ENCODE assay signal across 8 mouse cellular contexts in genomic region chr9:78191736-78192135, GRCm38 (mm10). TPM values are rescaled to one million over a fixed set of nuclear protein-coding genes. Genes with fewer than 3 reads are reported as not detected.
DNase-seq lines count a peak whose midpoint lies in the region; ATAC-seq and TF ChIP-seq lines count a peak whose summit lies in the region.

No protein-coding gene starts in this region.

- peak; percentile 99 for DNase-seq in R1 (ENCODE audit: low read depth, low spot score)
- DNase-seq in kidney, postnatal 10 days, result peak; percentile 84
- DNase-seq in lung, postnatal 4 days, result peak; percentile 67 to 75
- DNase-seq in right cerebral cortex, postnatal 10 days (ENCODE audit: low spot score in 2 of 2), result peak; percentile 47 to 48
- DNase-seq in yolk sac, embryonic 10.5 days (ENCODE audit: low spot score), result peak; percentile 85

- peak overlapping the region; percentile 62 for H3K4me2 ChIP-seq in embryonic facial prominence, embryonic 12.5 days (replicated peaks)
- H3K4me2 ChIP-seq in heart, embryonic 14.5 days (ENCODE audit: low read length), result peak overlapping the region; percentile 82

- under 1% methylated on average over 18 of the region's 18 CpGs for WGBS in embryonic facial prominence, embryonic 12.5 days
- WGBS in heart, embryonic 14.5 days, result under 1% methylated on average over 18 of the region's 18 CpGs

- H3K79me3 ChIP-seq in C2C12 (ENCODE audit: low read depth), result peaks cover 4% of the 10 kb centered on the region

- H3K9ac ChIP-seq in embryonic facial prominence, embryonic 12.5 days, result peak overlapping the region; percentile 52
- H3K9ac ChIP-seq in heart, embryonic 14.5 days (ENCODE audit: low read length), result peak overlapping the region; percentile 71

- ATAC-seq in embryonic facial prominence, embryonic 12.5 days (ENCODE audit: insufficient number of reproducible peaks, insufficient read depth, low FRiP score, low TSS enrichment), result peak; percentile 16; the same call in 1 of the 2 replicates
- no peak for ATAC-seq in heart, embryonic 14.5 days (ENCODE audit: insufficient number of reproducible peaks, insufficient read depth, low FRiP score, low read depth)

- peaks cover 18% of the 10 kb centered on the region for H3K79me2 ChIP-seq in C2C12 (ENCODE audit: control insufficient read depth, insufficient read depth)

- peak overlapping the region; percentile 38 for H3ac ChIP-seq in C2C12 (ENCODE audit: control insufficient read depth, insufficient read length, low read depth)

- no peaks in the 10 kb centered on the region for H3K27me3 ChIP-seq in C2C12 (ENCODE audit: control insufficient read depth, insufficient read depth, insufficient read length)
- no peaks in the 10 kb centered on the region for H3K27me3 ChIP-seq in embryonic facial prominence, embryonic 12.5 days
- H3K27me3 ChIP-seq in heart, embryonic 14.5 days (ENCODE audit: control insufficient read depth, insufficient read depth, low read length), result no peaks in the 10 kb centered on the region

- H3K36me3 ChIP-seq in C2C12 (ENCODE audit: control insufficient read depth, insufficient read depth), result no peaks in the 10 kb centered on the region
- no peaks in the 10 kb centered on the region for H3K36me3 ChIP-seq in embryonic facial prominence, embryonic 12.5 days
- H3K36me3 ChIP-seq in heart, embryonic 14.5 days (ENCODE audit: control insufficient read depth, insufficient read depth, low read length), result no peaks in the 10 kb centered on the region

- no peak for TF ChIP-seq CTCF in C2C12 (IDR thresholded peaks at IDR 0.05; ENCODE audit: control insufficient read depth, insufficient read depth, insufficient read length)

- peak overlapping the region; percentile 78; the same call in 1 of the 2 replicates for H3K27ac ChIP-seq in embryonic facial prominence, embryonic 12.5 days
- peak overlapping the region; percentile 10 to 21; a peak in 2 of 4 replicates for H3K27ac ChIP-seq in heart, embryonic 14.5 days (replicated peaks in 1 of 2; ENCODE audit: control insufficient read depth in 1 of 2, insufficient read depth in 1 of 2, low read depth in 2 of 2, low read length in 2 of 2)

- H3K4me3 ChIP-seq in C2C12 (ENCODE audit: insufficient read depth, poor library complexity, severe bottlenecking), result peak overlapping the region; percentile 27
- H3K4me3 ChIP-seq in embryonic facial prominence, embryonic 12.5 days, result peak overlapping the region; percentile 51
- H3K4me3 ChIP-seq in heart, embryonic 14.5 days (ENCODE audit: control insufficient read depth in 1 of 2, insufficient read depth in 1 of 2, low read depth in 1 of 2, low read length in 2 of 2), result peak overlapping the region; percentile 49 to 55

- H3K4me1 ChIP-seq in embryonic facial prominence, embryonic 12.5 days, result peaks cover 7% of the 10 kb centered on the region; the same call in 1 of the 2 replicates
- peaks cover 8 to 24% of the 10 kb centered on the region in 2 experiments; a peak in 3 of 4 replicates for H3K4me1 ChIP-seq in heart, embryonic 14.5 days (ENCODE audit: control insufficient read depth in 2 of 2, insufficient read depth in 2 of 2, low read length in 2 of 2)

- no peaks in the 10 kb centered on the region for H3K9me3 ChIP-seq in embryonic facial prominence, embryonic 12.5 days
- no peaks in the 10 kb centered on the region for H3K9me3 ChIP-seq in heart, embryonic 14.5 days (ENCODE audit: control insufficient read depth, low read length)

TF ChIP-seq in C2C12, 6 proteins besides CTCF, POLR2A, EP300 and RAD21:
- TF ChIP-seq MAX (IDR thresholded peaks at IDR 0.05), result no peak
- no peak for TF ChIP-seq MYOD1 (IDR thresholded peaks at IDR 0.05; ENCODE audit: control insufficient read depth, insufficient read length, low read depth)
- TF ChIP-seq USF1 (IDR thresholded peaks at IDR 0.05; ENCODE audit: low read depth), result no peak
- no peak for TF ChIP-seq MYOG (IDR thresholded peaks at IDR 0.05; ENCODE audit: control insufficient read depth, extremely low read depth, insufficient read length)
- no peak for TF ChIP-seq FOSL1 (IDR thresholded peaks at IDR 0.05; ENCODE audit: insufficient read depth, low read length, poor library complexity, severe bottlenecking)

RNA-seq across cellular contexts. Expression of gene Gsta4, which starts 9.2 kb away (rescaled TPM):
- polyA plus RNA-seq in C2C12 (2012; fragmentation: generic; extraction: Trizol), result 102 TPM
- polyA plus RNA-seq in embryonic facial prominence, embryonic 12.5 days (2016; fragmentation: Nextera tagmentation; extraction: Ambion mirVana), result 100.0 and 102 TPM in 2 replicates
- polyA plus RNA-seq in heart, embryonic 14.5 days (2014; fragmentation: Nextera tagmentation; extraction: Ambion mirVana), result 75.8 and 80.3 TPM in 2 replicates

RNA-seq across cellular contexts. Expression of gene Gsta1, which starts 38.7 kb away (rescaled TPM):
- polyA plus RNA-seq in C2C12 (2012; fragmentation: generic; extraction: Trizol), result 5.2 TPM
- polyA plus RNA-seq in embryonic facial prominence, embryonic 12.5 days (2016; fragmentation: Nextera tagmentation; extraction: Ambion mirVana), result not detected in 2 replicates
- polyA plus RNA-seq in heart, embryonic 14.5 days (2014; fragmentation: Nextera tagmentation; extraction: Ambion mirVana), result not detected in 2 replicates

Comparison
In these comparisons a context has a peak if more than half of its experiments do, and no peak if none do; other contexts are left out.
1. DNase-seq: peak in every context shown above with its lines; median percentile 99 in R1; 85 in yolk sac, embryonic 10.5 days; 84 in kidney, postnatal 10 days; 71 in lung, postnatal 4 days; 48 in right cerebral cortex, postnatal 10 days.